Mouse (Mus musculus): Measurements from ENCODE around the gene Tmem150a.

DNA sequence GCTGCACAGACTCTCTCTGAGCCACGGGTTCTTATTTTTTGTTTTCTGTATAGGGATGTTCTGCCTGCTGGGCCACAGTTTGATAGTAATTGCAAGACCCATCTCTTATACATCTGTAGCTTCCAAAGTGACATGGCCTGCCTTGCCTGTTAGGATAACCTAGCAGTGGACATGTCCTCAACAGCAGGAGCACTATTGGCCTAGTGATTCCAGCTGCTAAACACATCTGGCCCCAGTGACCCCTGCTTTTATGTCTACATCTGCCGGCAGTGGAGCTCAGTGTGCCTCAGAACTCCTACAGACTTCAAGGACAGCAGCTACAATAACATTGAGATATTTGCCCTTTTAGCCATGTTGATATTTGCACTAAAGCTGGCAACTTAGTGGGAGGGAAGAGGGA is 44.7 kb downstream of the Tmem150a start:
- TF ChIP-seq CTCF (IDR thresholded peaks at IDR 0.05) (no peak), EP300 (IDR thresholded peaks at IDR 0.05; ENCODE audit: insufficient read depth, low read depth, low read length) (no peak)

Measured in heart, adult 2 months (tissue).